Mouse (Mus musculus) limb, embryonic 13.5 days (tissue): ENCODE measurements around the gene Klra4. TPM values are rescaled to one million over a fixed set of nuclear protein-coding genes. Genes with fewer than 3 reads are reported as not detected.
"Not testable (repeated sequence)": the region's sequence is repeated elsewhere in the genome, so short reads cannot be mapped to it uniquely, and the experiment has no call there.

Experiments
- ATAC-seq: fragments of 200-750 bp; cut with Nextera tagmentation; 2 replicates; pipeline ENCODE4 v1.8.0; 2017; ENCODE audit warnings: low read depth, moderate number of reproducible peaks, moderate TSS enrichment; ENCODE audit not compliant: low FRiP score
- H3K27ac ChIP-seq: fragments of 300-500 bp; sonication (generic); 2 replicates; pipeline ENCODE4 v1.5.1; 2015; ENCODE audit warnings: inconsistent platforms, mild to moderate bottlenecking, moderate library complexity
- H3K27me3 ChIP-seq: fragments of 300-500 bp; sonication (generic); 2 replicates; pipeline ENCODE4 v1.6.1; 2015; ENCODE audit warnings: mild to moderate bottlenecking, inconsistent platforms
- H3K36me3 ChIP-seq: fragments of 300-500 bp; sonication (generic); 2 replicates; pipeline ENCODE4 v1.6.1; 2015; ENCODE audit warnings: inconsistent platforms, mild to moderate bottlenecking, moderate library complexity
- H3K4me1 ChIP-seq: fragments of 300-500 bp; sonication (generic); 2 replicates; pipeline ENCODE4 v1.6.1; 2015; ENCODE audit warnings: inconsistent platforms
- H3K4me2 ChIP-seq: fragments of 300-500 bp; sonication (generic); replicated peaks from 2 replicates; pipeline ENCODE4 v1.6.1; 2015; ENCODE audit warnings: inconsistent platforms, mild to moderate bottlenecking, moderate library complexity
- H3K4me3 ChIP-seq: fragments of 300-500 bp; sonication (generic); 2 replicates; pipeline ENCODE4 v1.5.1; 2015; ENCODE audit warnings: moderate library complexity, mild to moderate bottlenecking, inconsistent platforms
- H3K9ac ChIP-seq: fragments of 300-500 bp; sonication (generic); 2 replicates; pipeline ENCODE4 v1.6.1; 2015; ENCODE audit warnings: mild to moderate bottlenecking, inconsistent platforms
- H3K9me3 ChIP-seq: fragments of 300-500 bp; sonication (generic); 2 replicates; pipeline ENCODE4 v1.6.1; 2016; ENCODE audit warnings: inconsistent platforms
- WGBS: fragments of 180-500 bp; shearing (Covaris S2); methylation state at CpG from one replicate; pipeline ENCODE4 v1.1.7; 2015; 5-methylcytosine and 5-hydroxymethylcytosine counted together
- polyA plus RNA-seq: library from polyadenylated mRNA; unstranded; fragments of >200 nt; fragmentation: Nextera tagmentation; extraction: Ambion mirVana; gene quantifications from 2 replicates; pipeline ENCODE4 v1.2.1, GENCODE M21; 2015

Klra4 gene
- not detected in 2 replicates for polyA plus RNA-seq

- not testable (repeated sequence) for H3K27ac ChIP-seq, H3K4me2 ChIP-seq, H3K4me1 ChIP-seq, H3K9ac ChIP-seq, H3K36me3 ChIP-seq, H3K27me3 ChIP-seq, ATAC-seq, H3K4me3 ChIP-seq
- peaks cover 16% of the 10 kb centered on the region; the same call in 1 of the 2 replicates for H3K9me3 ChIP-seq
- 59% methylated on average over 1 of the region's 1 CpGs for WGBS
Observed at GRCm38 (mm10) chr6:130067171-130067570, at the start of gene Klra4. TSS of gene Klra4 (minus strand) at chr6:130067271.

- H3K27ac ChIP-seq, result no peak overlapping the region
Observed at GRCm38 (mm10) chr6:130110485-130110884, 43.4 kb upstream of the Klra4 start.

GRCm38 (mm10) chr6:130102743-130103142 lies 35.7 kb upstream of the Klra4 start:
- not testable (repeated sequence) for H3K4me1 ChIP-seq, ATAC-seq, H3K27ac ChIP-seq, H3K27me3 ChIP-seq, H3K9me3 ChIP-seq, H3K4me2 ChIP-seq, H3K36me3 ChIP-seq, H3K9ac ChIP-seq, H3K4me3 ChIP-seq
- WGBS, result 90% methylated on average over 3 of the region's 3 CpGs

More at GRCm38 (mm10) chr6:130110485-130110884, 43.4 kb upstream of the Klra4 start:
- Histone ChIP-seq H3K4me2 (no peak overlapping the region), H3K9me3 (no peaks in the 10 kb centered on the region), H3K9ac (no peak overlapping the region), H3K4me1 (no peaks in the 10 kb centered on the region), H3K4me3 (no peak overlapping the region), H3K27me3 (no peaks in the 10 kb centered on the region), H3K36me3 (no peaks in the 10 kb centered on the region)
- WGBS, result 95% methylated on average over 1 of the region's 1 CpGs
- ATAC-seq, result no peak

- ATAC-seq, result no peak
- Histone ChIP-seq H3K4me3 (no peak overlapping the region), H3K4me2 (no peak overlapping the region), H3K27me3 (no peaks in the 10 kb centered on the region), H3K9ac (no peak overlapping the region), H3K9me3 (no peaks in the 10 kb centered on the region; the same call in 1 of the 2 replicates), H3K4me1 (no peaks in the 10 kb centered on the region), H3K36me3 (no peaks in the 10 kb centered on the region), H3K27ac (no peak overlapping the region)
- 82% methylated on average over 5 of the region's 5 CpGs for WGBS
Observed at GRCm38 (mm10) chr6:130092336-130092948, 25.4 kb upstream of the Klra4 start.

- ATAC-seq, result no peak
- Histone ChIP-seq H3K9me3 (0 out of 2 replicates have a peak, but pooled peaks cover 5% of the 10 kb centered on the region), H3K27ac (no peak overlapping the region), H3K27me3 (no peaks in the 10 kb centered on the region), H3K36me3 (no peaks in the 10 kb centered on the region), H3K4me2 (no peak overlapping the region), H3K4me1 (no peaks in the 10 kb centered on the region), H3K9ac (no peak overlapping the region), H3K4me3 (no peak overlapping the region)
- WGBS, result 82% methylated on average over 5 of the region's 5 CpGs
Observed at GRCm38 (mm10) chr6:130065196-130065595, 1.9 kb downstream of the Klra4 start.

GRCm38 (mm10) chr6:130035146-130035545 lies 31.9 kb downstream of the Klra4 start:
- not testable (repeated sequence) for H3K4me2 ChIP-seq, H3K9me3 ChIP-seq, H3K4me3 ChIP-seq, H3K27ac ChIP-seq, H3K27me3 ChIP-seq, H3K4me1 ChIP-seq, H3K36me3 ChIP-seq, ATAC-seq, H3K9ac ChIP-seq
- WGBS, result 56% methylated on average over 4 of the region's 4 CpGs

- not testable (repeated sequence) for ATAC-seq, H3K4me1 ChIP-seq
Observed at GRCm38 (mm10) chr6:130031493-130032089, 35.5 kb downstream of the Klra4 start.

GRCm38 (mm10) chr6:130026854-130027253 lies 40.2 kb downstream of the Klra4 start, which contains the start of gene Klra6:
TSS of gene Klra6 (minus strand) at chr6:130026954.
- no peak within 1 kb of the TSS for H3K4me3 ChIP-seq
- peaks cover 7% of the 10 kb centered on the region; the same call in 1 of the 2 replicates for H3K9me3 ChIP-seq
- no peak for ATAC-seq
- no peak within 1 kb of the TSS for H3K4me2 ChIP-seq
- H3K4me1 ChIP-seq, result no peaks in the 10 kb centered on the region
- H3K27ac ChIP-seq, result no peak within 1 kb of the TSS
- 77% methylated on average over 4 of the region's 4 CpGs for WGBS
- no peaks in the 10 kb centered on the region for H3K27me3 ChIP-seq
- H3K9ac ChIP-seq, result no peak within 1 kb of the TSS
- no peaks in the 10 kb centered on the region for H3K36me3 ChIP-seq

More at GRCm38 (mm10) chr6:130031493-130032089, 35.5 kb downstream of the Klra4 start:
- H3K4me2 ChIP-seq, H3K27me3 ChIP-seq, H3K9ac ChIP-seq, H3K27ac ChIP-seq, H3K4me3 ChIP-seq, H3K9me3 ChIP-seq, H3K36me3 ChIP-seq: not testable (repeated sequence)

Other genes starting within 250 kb of the Klra4 start
- gene Gm17631, start 204.6 kb downstream of the Klra4 start, polyA plus RNA-seq, result not detected in 2 replicates
- gene Klra17, start 190.6 kb downstream of the Klra4 start, polyA plus RNA-seq, result not detected in 2 replicates
- not detected in 2 replicates for gene Klra5, start 149.6 kb downstream of the Klra4 start, polyA plus RNA-seq
- gene Klra6, start 40.3 kb downstream of the Klra4 start, polyA plus RNA-seq, result not detected in 2 replicates
- gene Klra8, start 62.6 kb upstream of the Klra4 start, polyA plus RNA-seq, result not detected in 2 replicates
- gene Klra9, start 125.8 kb upstream of the Klra4 start, polyA plus RNA-seq, result not detected in 2 replicates
- not detected in 2 replicates for gene Klra7, start 166.1 kb upstream of the Klra4 start, polyA plus RNA-seq
- not detected in 2 replicates for gene Klra10, start 214.7 kb upstream of the Klra4 start, polyA plus RNA-seq